Mouse (Mus musculus) small intestine, adult 2 months (tissue): ENCODE results near the gene Tmc6.

Source experiments
- CTCF ChIP-seq: fragments of 200-500 bp; IDR thresholded peaks from 2 replicates; pipeline ENCODE4 v1.5.1; 2012; ENCODE audit warnings: low read depth, mild to moderate bottlenecking, control low read depth, inconsistent platforms, low read length, moderate library complexity, mixed read lengths; ENCODE audit not compliant: insufficient replicate concordance, insufficient read length; ENCODE audit errors: extremely low read depth
- POLR2A ChIP-seq: fragments of 200-500 bp; IDR thresholded peaks from 2 replicates; pipeline ENCODE4 v1.6.1; 2012; ENCODE audit warnings: low read depth, mild to moderate bottlenecking, control low read depth, inconsistent platforms, low read length, moderate library complexity

GRCm38 (mm10) chr11:117728245-117728644 is 53.8 kb downstream of the Tmc6 start:
- no peak for TF ChIP-seq CTCF
- no peak for TF ChIP-seq POLR2A
